Mouse (Mus musculus): ENCODE results near the gene Sult5a1. TPM values are rescaled to one million over a fixed set of nuclear protein-coding genes. Genes with fewer than 3 reads are reported as not detected.
"Not testable (repeated sequence)": the region's sequence is repeated elsewhere in the genome, so short reads cannot be mapped to it uniquely, and the experiment has no call there.

Sult5a1 gene
- polyA plus RNA-seq (2012; rRNA removed) = 0.10 and 0.87 TPM in 2 replicates

GRCm38 (mm10) chr8:123157888-123158465, at the start of gene Sult5a1:
TSS of gene Sult5a1 (minus strand) at chr8:123158315.
- H3K4me1 ChIP-seq (ENCODE audit: control insufficient read depth, insufficient read depth, low read length) = no peaks in the 10 kb centered on the region
- H3K4me3 ChIP-seq (ENCODE audit: insufficient read depth, low read length) = no peak within 1 kb of the TSS
- TF ChIP-seq CTCF (IDR thresholded peaks at IDR 0.05; ENCODE audit: extremely low read depth, insufficient read depth, low read length) = no peak
- no peak for TF ChIP-seq POLR2A (IDR thresholded peaks at IDR 0.05; ENCODE audit: extremely low read depth, insufficient read depth, low read length)
- no peak within 1 kb of the TSS for H3K27ac ChIP-seq (ENCODE audit: insufficient read depth, low read length)

- TF ChIP-seq CTCF (IDR thresholded peaks at IDR 0.05; ENCODE audit: extremely low read depth, insufficient read depth, low read length) (no peak), POLR2A (IDR thresholded peaks at IDR 0.05; ENCODE audit: extremely low read depth, insufficient read depth, low read length) (no peak)
- Histone ChIP-seq H3K4me3 (ENCODE audit: insufficient read depth, low read length) (no peak overlapping the region), H3K4me1 (ENCODE audit: control insufficient read depth, insufficient read depth, low read length) (no peaks in the 10 kb centered on the region), H3K27ac (ENCODE audit: insufficient read depth, low read length) (no peak overlapping the region)
Observed at GRCm38 (mm10) chr8:123203571-123203970, 45.5 kb upstream of the Sult5a1 start.

- no peaks in the 10 kb centered on the region for H3K4me1 ChIP-seq (ENCODE audit: control insufficient read depth, insufficient read depth, low read length)
- TF ChIP-seq CTCF (IDR thresholded peaks at IDR 0.05; ENCODE audit: extremely low read depth, insufficient read depth, low read length) (peak; percentile 86), POLR2A (IDR thresholded peaks at IDR 0.05; ENCODE audit: extremely low read depth, insufficient read depth, low read length) (no peak)
- H3K4me3 ChIP-seq (ENCODE audit: insufficient read depth, low read length) = no peak overlapping the region
- no peak overlapping the region for H3K27ac ChIP-seq (ENCODE audit: insufficient read depth, low read length)
Observed at GRCm38 (mm10) chr8:123202288-123202687, 44.2 kb upstream of the Sult5a1 start.

DNA sequence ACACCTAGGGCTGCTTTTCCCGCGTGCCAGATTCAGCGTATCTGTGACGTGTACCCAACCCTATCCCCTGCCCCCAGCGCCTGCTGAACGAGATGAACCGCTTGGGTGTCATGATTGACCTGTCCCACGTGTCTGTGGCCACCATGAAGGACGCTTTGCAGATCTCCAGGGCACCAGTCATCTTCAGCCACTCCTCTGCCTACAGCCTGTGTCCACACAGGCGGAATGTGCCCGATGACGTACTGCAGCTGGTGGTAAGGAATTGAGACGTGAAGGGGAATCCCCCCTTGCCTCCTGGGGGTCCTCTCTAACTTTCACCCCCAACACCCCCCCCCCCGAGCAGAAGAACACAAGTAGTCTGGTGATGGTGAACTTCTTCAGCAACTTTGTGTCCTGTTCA, 41.7 kb upstream of the Sult5a1 start:
- H3K4me3 ChIP-seq (ENCODE audit: insufficient read depth, low read length) = no peak overlapping the region
- H3K27ac ChIP-seq (ENCODE audit: insufficient read depth, low read length) = no peak overlapping the region
- TF ChIP-seq POLR2A (IDR thresholded peaks at IDR 0.05; ENCODE audit: extremely low read depth, insufficient read depth, low read length) (no peak), CTCF (IDR thresholded peaks at IDR 0.05; ENCODE audit: extremely low read depth, insufficient read depth, low read length) (no peak)
- H3K4me1 ChIP-seq (ENCODE audit: control insufficient read depth, insufficient read depth, low read length) = no peaks in the 10 kb centered on the region

DNA sequence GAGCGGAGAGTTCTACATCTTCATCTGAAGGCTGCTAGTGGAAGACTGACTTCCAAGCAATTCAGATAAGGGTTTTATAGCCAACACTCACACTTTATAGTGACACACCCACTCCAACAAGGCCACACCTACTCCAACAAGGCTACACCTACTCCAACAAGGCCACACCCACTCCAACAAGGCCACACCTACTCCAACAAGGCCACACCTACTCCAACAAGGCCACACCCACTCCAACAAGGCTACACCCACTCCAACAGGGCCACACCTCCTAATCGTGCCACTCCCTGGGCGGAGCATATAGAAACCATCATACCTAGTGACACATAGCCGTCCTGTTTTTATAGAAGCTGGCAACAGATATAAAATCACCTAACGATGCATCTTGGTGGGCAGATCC, 38.9 kb upstream of the Sult5a1 start:
- not testable (repeated sequence) for H3K4me3 ChIP-seq (ENCODE audit: insufficient read depth, low read length); H3K4me1 ChIP-seq (ENCODE audit: control insufficient read depth, insufficient read depth, low read length); H3K27ac ChIP-seq (ENCODE audit: insufficient read depth, low read length)

GRCm38 (mm10) chr8:123193771-123194170, 35.7 kb upstream of the Sult5a1 start:
- H3K27ac ChIP-seq (ENCODE audit: insufficient read depth, low read length) = no peak overlapping the region
- peaks cover 3% of the 10 kb centered on the region for H3K4me1 ChIP-seq (ENCODE audit: control insufficient read depth, insufficient read depth, low read length)
- no peak for TF ChIP-seq POLR2A (IDR thresholded peaks at IDR 0.05; ENCODE audit: extremely low read depth, insufficient read depth, low read length)
- TF ChIP-seq CTCF (IDR thresholded peaks at IDR 0.05; ENCODE audit: extremely low read depth, insufficient read depth, low read length) = no peak
- H3K4me3 ChIP-seq (ENCODE audit: insufficient read depth, low read length) = no peak overlapping the region

GRCm38 (mm10) chr8:123191908-123192307, 33.8 kb upstream of the Sult5a1 start:
- no peak overlapping the region for H3K4me3 ChIP-seq (ENCODE audit: insufficient read depth, low read length)
- no peak for TF ChIP-seq CTCF (IDR thresholded peaks at IDR 0.05; ENCODE audit: extremely low read depth, insufficient read depth, low read length)
- TF ChIP-seq POLR2A (IDR thresholded peaks at IDR 0.05; ENCODE audit: extremely low read depth, insufficient read depth, low read length) = no peak
- H3K4me1 ChIP-seq (ENCODE audit: control insufficient read depth, insufficient read depth, low read length) = peaks cover 3% of the 10 kb centered on the region
- no peak overlapping the region for H3K27ac ChIP-seq (ENCODE audit: insufficient read depth, low read length)

DNA sequence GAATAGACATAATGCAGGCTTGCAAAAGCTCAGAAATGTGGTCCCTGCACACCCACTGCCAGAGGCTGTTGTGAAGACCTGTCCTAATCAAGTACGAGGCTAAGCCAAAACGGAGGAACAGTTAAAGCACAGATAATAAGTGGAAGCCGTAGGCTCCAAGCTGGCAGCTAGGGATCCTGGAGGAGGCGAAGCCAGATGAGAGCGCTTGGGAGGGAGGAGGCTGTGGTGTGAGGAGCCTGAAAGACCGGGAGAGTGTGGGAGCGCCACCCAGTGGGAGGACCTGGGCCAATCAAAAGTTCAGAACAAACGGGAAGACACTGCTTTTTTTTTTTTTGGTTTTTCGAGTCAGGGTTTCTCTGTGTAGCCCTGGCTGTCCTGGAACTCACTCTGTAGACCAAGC, 32.6 kb upstream of the Sult5a1 start:
- Histone ChIP-seq H3K27ac (ENCODE audit: insufficient read depth, low read length) (no peak overlapping the region), H3K4me3 (ENCODE audit: insufficient read depth, low read length) (no peak overlapping the region), H3K4me1 (ENCODE audit: control insufficient read depth, insufficient read depth, low read length) (peaks cover 3% of the 10 kb centered on the region)
- peak; percentile 65 for TF ChIP-seq CTCF (IDR thresholded peaks at IDR 0.05; ENCODE audit: extremely low read depth, insufficient read depth, low read length)
- TF ChIP-seq POLR2A (IDR thresholded peaks at IDR 0.05; ENCODE audit: extremely low read depth, insufficient read depth, low read length) = no peak

DNA sequence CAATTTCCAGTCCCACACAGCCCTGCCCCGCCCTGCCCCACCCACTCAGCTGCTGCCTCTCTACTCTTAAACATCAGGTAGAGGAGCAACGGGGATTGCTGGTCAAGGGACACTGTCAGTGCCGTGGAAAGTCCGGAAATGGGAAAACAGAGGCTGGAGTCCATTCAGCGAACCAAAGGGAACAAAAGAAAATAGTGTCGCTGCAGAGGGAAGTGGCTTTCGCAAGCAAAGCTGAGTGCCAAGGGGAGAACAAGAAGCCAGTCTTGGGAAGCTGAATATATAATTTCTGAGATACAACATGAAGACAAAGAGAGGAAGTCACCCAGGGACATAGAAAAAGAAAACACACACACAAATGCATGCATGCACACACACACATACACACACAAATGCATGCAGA, 30.7 kb upstream of the Sult5a1 start:
- Histone ChIP-seq H3K27ac (ENCODE audit: insufficient read depth, low read length) (no peak overlapping the region), H3K4me1 (ENCODE audit: control insufficient read depth, insufficient read depth, low read length) (peaks cover 3% of the 10 kb centered on the region), H3K4me3 (ENCODE audit: insufficient read depth, low read length) (no peak overlapping the region)
- TF ChIP-seq POLR2A (IDR thresholded peaks at IDR 0.05; ENCODE audit: extremely low read depth, insufficient read depth, low read length) (no peak), CTCF (IDR thresholded peaks at IDR 0.05; ENCODE audit: extremely low read depth, insufficient read depth, low read length) (no peak)

GRCm38 (mm10) chr8:123188006-123188405, 29.9 kb upstream of the Sult5a1 start:
- Histone ChIP-seq H3K4me1 (ENCODE audit: control insufficient read depth, insufficient read depth, low read length) (peaks cover 3% of the 10 kb centered on the region), H3K4me3 (ENCODE audit: insufficient read depth, low read length) (no peak overlapping the region), H3K27ac (ENCODE audit: insufficient read depth, low read length) (no peak overlapping the region)
- TF ChIP-seq POLR2A (IDR thresholded peaks at IDR 0.05; ENCODE audit: extremely low read depth, insufficient read depth, low read length) (no peak), CTCF (IDR thresholded peaks at IDR 0.05; ENCODE audit: extremely low read depth, insufficient read depth, low read length) (no peak)
